Mouse (Mus musculus) hindbrain, embryonic 15.5 days (tissue): ENCODE results near the gene Mad2l1bp. TPM values are rescaled to one million over a fixed set of nuclear protein-coding genes. Genes with fewer than 3 reads are reported as not detected.

Source experiments
- ATAC-seq: fragments of 200-750 bp; cut with Nextera tagmentation; 2 replicates; pipeline ENCODE4 v1.8.0; 2017; ENCODE audit warnings: low read depth, moderate number of reproducible peaks, moderate TSS enrichment; ENCODE audit not compliant: low FRiP score
- H3K27ac ChIP-seq: fragments of 300-500 bp; sonication (generic); replicated peaks from 2 replicates; pipeline ENCODE4 v1.5.1; 2015; ENCODE audit warnings: mild to moderate bottlenecking, inconsistent platforms
- H3K27me3 ChIP-seq: fragments of 300-500 bp; sonication (generic); 2 replicates; pipeline ENCODE4 v1.6.1; 2015; ENCODE audit warnings: control low read depth, inconsistent platforms
- H3K36me3 ChIP-seq: fragments of 300-500 bp; sonication (generic); 2 replicates; pipeline ENCODE4 v1.6.1; 2015; ENCODE audit warnings: control low read depth, inconsistent platforms
- H3K4me1 ChIP-seq: fragments of 300-500 bp; sonication (generic); replicated peaks from 2 replicates; pipeline ENCODE4 v1.6.1; 2015; ENCODE audit warnings: control low read depth, inconsistent platforms
- H3K4me2 ChIP-seq: fragments of 300-500 bp; sonication (generic); 2 replicates; pipeline ENCODE4 v1.6.1; 2015; ENCODE audit warnings: moderate library complexity, mild to moderate bottlenecking, inconsistent platforms
- H3K4me3 ChIP-seq: fragments of 300-500 bp; sonication (generic); 2 replicates; pipeline ENCODE4 v1.5.1; 2015; ENCODE audit warnings: mild to moderate bottlenecking, inconsistent platforms
- H3K9ac ChIP-seq: fragments of 300-500 bp; sonication (generic); 2 replicates; pipeline ENCODE4 v1.6.1; 2015; ENCODE audit warnings: inconsistent platforms
- H3K9me3 ChIP-seq: fragments of 300-500 bp; sonication (generic); 2 replicates; pipeline ENCODE4 v1.6.1; 2016; ENCODE audit warnings: control low read depth, inconsistent platforms
- WGBS: fragments of 180-500 bp; shearing (Covaris S2); methylation state at CpG from one replicate; pipeline ENCODE4 v1.1.7; 2015; 5-methylcytosine and 5-hydroxymethylcytosine counted together
- polyA plus RNA-seq: library from polyadenylated mRNA; unstranded; fragments of >200 nt; fragmentation: Nextera tagmentation; extraction: Ambion mirVana; gene quantifications from 2 replicates; pipeline ENCODE4 v1.2.1, GENCODE M21; 2015

Mad2l1bp gene
- polyA plus RNA-seq, 1 experiment from 2014 or later = 22.9 TPM

- Histone ChIP-seq H3K27ac (no peak overlapping the region), H3K4me3 (no peak overlapping the region), H3K9me3 (no peaks in the 10 kb centered on the region), H3K4me1 (no peaks in the 10 kb centered on the region), H3K4me2 (no peak overlapping the region), H3K27me3 (no peaks in the 10 kb centered on the region), H3K36me3 (no peaks in the 10 kb centered on the region), H3K9ac (no peak overlapping the region)
- ATAC-seq = no peak
- 86% methylated on average over 9 of the region's 9 CpGs for WGBS
These were observed 51.4 kb downstream of the Mad2l1bp start for GRCm38 (mm10) chr17:46101906-46102305.

GRCm38 (mm10) chr17:46098525-46098924, 54.8 kb downstream of the Mad2l1bp start:
- no peaks in the 10 kb centered on the region for H3K36me3 ChIP-seq
- H3K9me3 ChIP-seq = no peaks in the 10 kb centered on the region
- H3K4me1 ChIP-seq = no peaks in the 10 kb centered on the region
- H3K4me2 ChIP-seq = no peak overlapping the region
- no peak overlapping the region for H3K9ac ChIP-seq
- 70% methylated on average over 8 of the region's 8 CpGs for WGBS
- H3K27me3 ChIP-seq = no peaks in the 10 kb centered on the region
- ATAC-seq = no peak
- H3K27ac ChIP-seq = no peak overlapping the region
- H3K4me3 ChIP-seq = no peak overlapping the region

Other genes starting within 250 kb of the Mad2l1bp start
- 4.4 and 4.6 TPM in 2 replicates for gene Vegfa, start 121.2 kb downstream of the Mad2l1bp start, polyA plus RNA-seq
- 145 and 154 TPM in 2 replicates for gene Mrps18a, start 42.6 kb downstream of the Mad2l1bp start, polyA plus RNA-seq
- gene Rsph9, start 9.3 kb downstream of the Mad2l1bp start, polyA plus RNA-seq = 50.0 and 50.3 TPM in 2 replicates
- 41.1 and 45.7 TPM in 2 replicates for gene Gtpbp2, start 7.5 kb upstream of the Mad2l1bp start, polyA plus RNA-seq
- gene Polh, start 49.1 kb upstream of the Mad2l1bp start, polyA plus RNA-seq = 7.4 and 7.9 TPM in 2 replicates
- gene Xpo5, start 49.2 kb upstream of the Mad2l1bp start, polyA plus RNA-seq = 34.5 and 36.0 TPM in 2 replicates
- gene Polr1c, start 94.5 kb upstream of the Mad2l1bp start, polyA plus RNA-seq = 72.4 and 74.0 TPM in 2 replicates
- 88.9 and 99.6 TPM in 2 replicates for gene Yipf3, start 94.5 kb upstream of the Mad2l1bp start, polyA plus RNA-seq
- 14.9 and 18.5 TPM in 2 replicates for gene Lrrc73, start 100.0 kb upstream of the Mad2l1bp start, polyA plus RNA-seq
- gene Tjap1, start 129.5 kb upstream of the Mad2l1bp start, polyA plus RNA-seq = 30.3 and 34.0 TPM in 2 replicates
- gene Dlk2, start 143.9 kb upstream of the Mad2l1bp start, polyA plus RNA-seq = 22.3 and 25.5 TPM in 2 replicates
- 9.1 and 9.6 TPM in 2 replicates for gene Abcc10, start 174.8 kb upstream of the Mad2l1bp start, polyA plus RNA-seq
- gene Zfp318, start 230.2 kb upstream of the Mad2l1bp start, polyA plus RNA-seq = 18.3 and 20.4 TPM in 2 replicates